Mouse (Mus musculus) heart, embryonic 15.5 days (tissue): ENCODE measurements around the gene Cux1. TPM values are rescaled to one million over a fixed set of nuclear protein-coding genes. Genes with fewer than 3 reads are reported as not detected.
A peak's percentile ranks its signal among the peaks of the same experiment; 100 is the strongest.

ENCODE experiments used
- ATAC-seq: fragments of 200-750 bp; cut with Nextera tagmentation; replicated peaks from 2 replicates; pipeline ENCODE4 v1.8.0; 2017; ENCODE audit warnings: low read depth, moderate TSS enrichment; ENCODE audit not compliant: insufficient number of reproducible peaks, insufficient read depth, low FRiP score
- H3K27ac ChIP-seq: fragments of 300-500 bp; sonication (generic); 2 replicates; pipeline ENCODE4 v1.5.1; 2015; ENCODE audit warnings: mild to moderate bottlenecking, inconsistent platforms
- H3K27me3 ChIP-seq: fragments of 300-500 bp; sonication (generic); 2 replicates; pipeline ENCODE4 v1.6.1; 2015; ENCODE audit warnings: inconsistent platforms
- H3K36me3 ChIP-seq: fragments of 300-500 bp; sonication (generic); 2 replicates; pipeline ENCODE4 v1.6.1; 2015; ENCODE audit warnings: mild to moderate bottlenecking, inconsistent platforms
- H3K4me1 ChIP-seq: fragments of 300-500 bp; sonication (generic); replicated peaks from 2 replicates; pipeline ENCODE4 v1.6.1; 2015; ENCODE audit warnings: inconsistent platforms
- H3K4me2 ChIP-seq: fragments of 300-500 bp; sonication (generic); 2 replicates; pipeline ENCODE4 v1.6.1; 2015; ENCODE audit warnings: inconsistent platforms, mild to moderate bottlenecking, moderate library complexity
- H3K4me3 ChIP-seq: fragments of 300-500 bp; sonication (generic); 2 replicates; pipeline ENCODE4 v1.5.1; 2015; ENCODE audit warnings: mild to moderate bottlenecking, inconsistent platforms
- H3K9ac ChIP-seq: fragments of 300-500 bp; sonication (generic); 2 replicates; pipeline ENCODE4 v1.6.1; 2015; ENCODE audit warnings: mild to moderate bottlenecking, inconsistent platforms
- H3K9me3 ChIP-seq: fragments of 300-500 bp; sonication (generic); replicated peaks from 2 replicates; pipeline ENCODE4 v1.6.1; 2016; ENCODE audit warnings: inconsistent platforms
- WGBS: fragments of 180-500 bp; shearing (Covaris S2); methylation state at CpG from one replicate; pipeline ENCODE4 v1.1.7; 2015; ENCODE audit warnings: mixed read lengths; 5-methylcytosine and 5-hydroxymethylcytosine counted together
- polyA plus RNA-seq: library from polyadenylated mRNA; unstranded; fragments of >200 nt; fragmentation: Nextera tagmentation; extraction: Ambion mirVana; gene quantifications from 2 replicates; pipeline ENCODE4 v1.2.1, GENCODE M21; 2015

Gene Cux1
- polyA plus RNA-seq, 1 experiment from 2014 or later, result 71.2 TPM

- H3K9me3 ChIP-seq, result no peaks in the 10 kb centered on the region
- no peak overlapping the region for H3K4me2 ChIP-seq
- H3K27me3 ChIP-seq, result no peaks in the 10 kb centered on the region
- H3K4me1 ChIP-seq, result peaks cover 14% of the 10 kb centered on the region
- peak; percentile 53; the same call in 1 of the 2 replicates for ATAC-seq
- peaks cover 26% of the 10 kb centered on the region; the same call in 1 of the 2 replicates for H3K36me3 ChIP-seq
- no peak overlapping the region for H3K9ac ChIP-seq
- no peak overlapping the region for H3K4me3 ChIP-seq
- WGBS, result 53% methylated on average over 13 of the region's 13 CpGs
- H3K27ac ChIP-seq, result peak overlapping the region; percentile 73
Observed at GRCm38 (mm10) chr5:136326626-136327025, 240.7 kb downstream of the Cux1 start.

DNA sequence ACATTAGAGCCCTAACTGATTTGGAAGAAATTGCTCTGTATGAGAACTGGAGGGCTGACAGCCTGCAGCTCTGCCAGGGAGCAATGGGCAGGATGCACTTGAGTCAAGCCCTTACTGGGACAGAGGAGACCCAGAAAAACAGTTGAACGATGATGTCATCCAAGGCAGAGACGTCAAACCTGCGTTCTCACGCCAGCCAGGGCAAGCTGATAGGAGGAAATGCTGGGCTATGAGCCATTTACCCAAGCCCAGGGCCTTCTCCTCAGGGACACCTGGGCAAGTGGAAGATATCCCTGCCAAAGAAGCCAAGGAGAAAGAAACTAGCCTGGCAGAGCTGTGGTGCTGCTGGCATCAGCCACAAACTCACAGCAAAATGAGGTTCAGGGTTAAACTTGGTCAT, 242.8 kb downstream of the Cux1 start:
- H3K4me3 ChIP-seq, result no peak overlapping the region
- H3K27me3 ChIP-seq, result no peaks in the 10 kb centered on the region
- 36% methylated on average over 4 of the region's 4 CpGs for WGBS
- no peak overlapping the region for H3K27ac ChIP-seq
- H3K9me3 ChIP-seq, result no peaks in the 10 kb centered on the region
- no peak for ATAC-seq
- H3K36me3 ChIP-seq, result peaks cover 34% of the 10 kb centered on the region
- H3K4me1 ChIP-seq, result peaks cover 14% of the 10 kb centered on the region
- no peak overlapping the region for H3K9ac ChIP-seq
- no peak overlapping the region for H3K4me2 ChIP-seq

GRCm38 (mm10) chr5:136321378-136321777, 245.9 kb downstream of the Cux1 start:
- H3K36me3 ChIP-seq, result peaks cover 54% of the 10 kb centered on the region
- H3K27ac ChIP-seq, result no peak overlapping the region
- no peak overlapping the region for H3K4me3 ChIP-seq
- H3K9me3 ChIP-seq, result no peaks in the 10 kb centered on the region
- peaks cover 6% of the 10 kb centered on the region for H3K4me1 ChIP-seq
- 81% methylated on average over 6 of the region's 6 CpGs for WGBS
- H3K4me2 ChIP-seq, result no peak overlapping the region
- no peak overlapping the region for H3K9ac ChIP-seq
- ATAC-seq, result no peak
- no peaks in the 10 kb centered on the region for H3K27me3 ChIP-seq

- 90% methylated on average over 14 of the region's 14 CpGs for WGBS
- Histone ChIP-seq H3K9ac (no peak overlapping the region), H3K27ac (peak overlapping the region; percentile 45), H3K4me2 (no peak overlapping the region), H3K27me3 (no peaks in the 10 kb centered on the region), H3K4me1 (peaks cover 12% of the 10 kb centered on the region), H3K9me3 (no peaks in the 10 kb centered on the region), H3K4me3 (no peak overlapping the region), H3K36me3 (peaks cover 73% of the 10 kb centered on the region)
- ATAC-seq, result no peak
Observed at GRCm38 (mm10) chr5:136312566-136312965, 254.7 kb downstream of the Cux1 start.

DNA sequence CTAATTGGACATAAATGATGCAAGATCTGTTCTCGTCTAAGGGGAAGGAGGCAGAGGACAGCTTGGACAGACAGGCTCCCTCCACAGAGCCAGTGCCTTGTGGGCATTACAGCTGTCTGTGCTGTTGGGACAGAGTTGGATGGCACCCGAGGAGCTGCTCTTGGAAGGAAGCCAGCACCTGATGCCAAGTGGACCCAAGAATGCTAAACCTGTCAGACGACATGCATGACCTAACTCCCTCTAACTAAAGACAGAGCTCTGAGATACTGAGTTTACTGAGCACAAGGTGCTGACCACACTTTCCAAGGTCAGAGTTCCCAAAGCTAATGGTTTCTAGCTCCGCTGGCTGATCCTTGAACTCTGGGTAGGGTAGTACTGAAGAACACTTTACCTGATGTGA, 255.1 kb downstream of the Cux1 start:
- 43% methylated on average over 4 of the region's 4 CpGs for WGBS
- H3K27me3 ChIP-seq, result no peaks in the 10 kb centered on the region
- H3K27ac ChIP-seq, result peak overlapping the region; percentile 45
- peaks cover 73% of the 10 kb centered on the region for H3K36me3 ChIP-seq
- peaks cover 12% of the 10 kb centered on the region for H3K4me1 ChIP-seq
- ATAC-seq, result no peak
- H3K4me3 ChIP-seq, result no peak overlapping the region
- H3K4me2 ChIP-seq, result no peak overlapping the region
- H3K9me3 ChIP-seq, result no peaks in the 10 kb centered on the region
- H3K9ac ChIP-seq, result no peak overlapping the region

DNA sequence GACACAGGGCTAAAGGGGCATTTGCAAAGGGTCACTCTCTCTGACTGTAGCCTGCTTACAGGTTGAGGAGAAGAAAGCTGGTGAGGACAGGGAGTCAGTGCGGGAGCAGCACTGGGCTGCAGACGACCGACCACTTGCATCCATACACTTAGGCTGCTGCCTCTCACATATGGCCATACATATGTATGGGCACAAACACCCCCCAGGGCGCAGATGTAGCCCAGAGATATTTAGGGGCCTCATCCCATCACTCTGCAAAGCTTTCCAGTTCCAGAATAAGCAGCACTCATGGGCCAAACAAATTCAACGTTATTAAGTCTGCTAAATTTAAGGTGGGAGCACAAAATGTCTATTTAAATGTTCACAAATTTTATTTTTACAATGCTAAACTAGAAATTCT, 261.0 kb downstream of the Cux1 start:
- Histone ChIP-seq H3K4me3 (no peak overlapping the region), H3K9me3 (no peaks in the 10 kb centered on the region), H3K4me2 (no peak overlapping the region), H3K36me3 (peaks cover 78% of the 10 kb centered on the region), H3K4me1 (no peaks in the 10 kb centered on the region), H3K9ac (no peak overlapping the region), H3K27me3 (no peaks in the 10 kb centered on the region), H3K27ac (no peak overlapping the region)
- ATAC-seq, result no peak
- WGBS, result 87% methylated on average over 5 of the region's 5 CpGs

DNA sequence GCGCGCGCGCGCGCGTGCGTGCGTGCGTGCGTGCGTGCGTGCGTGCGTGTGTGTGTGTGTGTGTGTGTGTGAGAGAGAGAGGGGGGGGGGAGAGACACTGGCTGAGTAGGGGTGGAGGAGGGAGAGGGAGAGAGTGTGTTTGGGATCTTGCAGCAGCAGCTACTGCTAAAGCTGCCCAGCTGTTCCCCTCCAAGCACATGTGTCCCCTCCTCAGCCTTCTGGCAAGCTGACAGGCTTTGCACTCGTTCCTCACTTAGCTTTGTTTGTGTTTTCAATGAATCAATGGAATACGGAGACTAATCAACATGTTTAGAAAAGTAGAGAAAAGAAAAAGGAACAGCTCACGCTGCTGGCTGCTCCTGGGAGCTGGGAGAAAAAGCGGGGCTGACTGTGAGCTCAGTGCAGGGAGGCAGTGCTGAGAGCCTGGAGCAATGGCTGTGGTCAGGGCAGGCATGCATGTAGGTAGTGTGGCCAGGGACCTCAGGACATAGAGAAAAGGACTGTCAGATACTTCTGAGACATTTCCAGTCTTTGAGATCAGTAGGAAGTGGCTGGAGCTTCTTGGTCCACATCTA, 263.8 kb downstream of the Cux1 start:
- Histone ChIP-seq H3K4me1 (no peaks in the 10 kb centered on the region), H3K27ac (no peak overlapping the region), H3K9ac (no peak overlapping the region), H3K4me3 (no peak overlapping the region), H3K9me3 (no peaks in the 10 kb centered on the region), H3K27me3 (no peaks in the 10 kb centered on the region), H3K4me2 (no peak overlapping the region), H3K36me3 (peaks cover 80% of the 10 kb centered on the region)
- no peak for ATAC-seq
- 86% methylated on average over 19 of the region's 19 CpGs for WGBS

DNA sequence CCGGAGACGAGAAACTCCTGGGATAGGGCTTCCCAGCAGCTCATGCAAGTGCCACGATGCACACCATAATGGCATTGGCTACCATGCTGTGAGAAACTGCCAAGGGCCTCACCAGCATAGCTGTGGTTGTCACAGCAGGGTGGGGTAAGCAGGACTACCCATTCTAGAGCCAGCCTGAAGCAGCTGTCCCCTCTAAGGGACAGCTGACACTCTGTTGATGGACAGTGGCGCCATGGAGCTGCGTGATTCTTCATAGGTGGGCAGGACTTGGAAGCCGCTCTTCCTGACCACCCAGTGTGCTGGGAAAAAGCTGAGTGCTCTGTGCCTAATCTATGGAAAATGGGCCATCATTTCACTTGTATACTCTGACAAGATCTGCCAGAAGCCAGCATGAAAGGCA, 266.4 kb downstream of the Cux1 start:
- Histone ChIP-seq H3K27ac (no peak overlapping the region), H3K36me3 (peaks cover 57% of the 10 kb centered on the region), H3K9me3 (no peaks in the 10 kb centered on the region), H3K27me3 (no peaks in the 10 kb centered on the region), H3K4me2 (no peak overlapping the region), H3K4me1 (no peaks in the 10 kb centered on the region), H3K4me3 (no peak overlapping the region), H3K9ac (no peak overlapping the region)
- ATAC-seq, result no peak
- WGBS, result 88% methylated on average over 6 of the region's 6 CpGs

GRCm38 (mm10) chr5:136297691-136298090, 269.6 kb downstream of the Cux1 start:
- no peaks in the 10 kb centered on the region for H3K27me3 ChIP-seq
- no peaks in the 10 kb centered on the region for H3K9me3 ChIP-seq
- 77% methylated on average over 6 of the region's 6 CpGs for WGBS
- peaks cover 42% of the 10 kb centered on the region for H3K36me3 ChIP-seq
- no peak for ATAC-seq
- H3K4me2 ChIP-seq, result no peak overlapping the region
- H3K27ac ChIP-seq, result no peak overlapping the region
- peaks cover 14% of the 10 kb centered on the region for H3K4me1 ChIP-seq
- no peak overlapping the region for H3K9ac ChIP-seq
- H3K4me3 ChIP-seq, result no peak overlapping the region

DNA sequence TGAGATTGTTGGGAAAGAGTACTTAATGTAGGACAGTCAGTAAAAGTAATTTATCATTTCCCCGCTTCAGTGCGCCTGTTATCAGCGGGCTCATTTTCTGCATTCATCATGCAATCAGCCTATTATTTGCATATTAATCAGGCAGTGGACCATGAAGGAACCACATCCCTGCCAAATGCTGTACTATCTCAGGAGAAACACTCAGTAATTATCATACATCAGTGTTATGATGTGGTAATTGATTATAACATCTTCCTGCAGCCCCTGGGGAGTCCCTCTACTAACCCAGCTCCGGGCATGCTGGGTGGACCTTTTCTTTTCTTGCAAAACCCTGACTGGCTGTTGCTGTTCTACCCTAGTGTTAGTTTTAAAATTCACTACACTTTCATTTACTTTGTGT, 270.4 kb downstream of the Cux1 start:
- Histone ChIP-seq H3K4me3 (no peak overlapping the region), H3K9me3 (no peaks in the 10 kb centered on the region), H3K9ac (no peak overlapping the region), H3K27ac (no peak overlapping the region), H3K4me1 (peaks cover 20% of the 10 kb centered on the region), H3K4me2 (no peak overlapping the region), H3K27me3 (no peaks in the 10 kb centered on the region), H3K36me3 (peaks cover 35% of the 10 kb centered on the region)
- ATAC-seq, result no peak
- WGBS, result 92% methylated on average over 4 of the region's 4 CpGs

DNA sequence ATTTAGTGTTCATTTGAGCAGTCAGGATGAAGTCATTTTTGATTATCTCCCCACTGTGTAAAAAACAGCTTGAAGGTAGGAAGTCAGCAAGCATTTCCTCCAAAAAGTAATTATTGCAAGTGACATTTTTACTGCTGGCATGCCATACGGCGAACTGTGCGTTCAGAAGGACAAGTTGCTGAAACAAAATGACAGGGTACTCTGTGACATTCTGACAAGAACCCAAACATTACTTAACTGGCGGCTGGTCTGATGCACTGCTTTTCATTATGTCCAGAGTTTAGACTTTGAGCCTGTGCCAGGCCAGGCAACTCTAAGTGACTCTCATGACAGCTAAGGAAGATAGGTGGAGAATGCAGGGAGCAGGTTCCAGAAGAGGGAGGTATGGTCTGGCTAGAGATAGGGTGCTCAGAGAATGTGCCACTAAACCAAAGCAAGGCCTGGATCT, 274.3 kb downstream of the Cux1 start:
- no peak overlapping the region for H3K4me3 ChIP-seq
- H3K4me2 ChIP-seq, result no peak overlapping the region
- H3K27me3 ChIP-seq, result no peaks in the 10 kb centered on the region
- ATAC-seq, result peak; percentile 86
- WGBS, result 27% methylated on average over 4 of the region's 4 CpGs
- H3K9me3 ChIP-seq, result no peaks in the 10 kb centered on the region
- H3K4me1 ChIP-seq, result peaks cover 46% of the 10 kb centered on the region
- no peak overlapping the region for H3K9ac ChIP-seq
- peak overlapping the region; percentile 74 for H3K27ac ChIP-seq
- H3K36me3 ChIP-seq, result peaks cover 9% of the 10 kb centered on the region; the same call in 1 of the 2 replicates

GRCm38 (mm10) chr5:136292361-136292760, 274.9 kb downstream of the Cux1 start:
- Histone ChIP-seq H3K27me3 (no peaks in the 10 kb centered on the region), H3K4me3 (no peak overlapping the region), H3K36me3 (peaks cover 11% of the 10 kb centered on the region; the same call in 1 of the 2 replicates), H3K9me3 (no peaks in the 10 kb centered on the region), H3K27ac (peak overlapping the region; percentile 74), H3K4me1 (peaks cover 47% of the 10 kb centered on the region), H3K4me2 (no peak overlapping the region), H3K9ac (no peak overlapping the region; the same call in 1 of the 2 replicates)
- WGBS, result 82% methylated on average over 2 of the region's 2 CpGs
- ATAC-seq, result no peak
